8 mouse cellular contexts compared by ENCODE assay signal in the genomic region with DNA sequence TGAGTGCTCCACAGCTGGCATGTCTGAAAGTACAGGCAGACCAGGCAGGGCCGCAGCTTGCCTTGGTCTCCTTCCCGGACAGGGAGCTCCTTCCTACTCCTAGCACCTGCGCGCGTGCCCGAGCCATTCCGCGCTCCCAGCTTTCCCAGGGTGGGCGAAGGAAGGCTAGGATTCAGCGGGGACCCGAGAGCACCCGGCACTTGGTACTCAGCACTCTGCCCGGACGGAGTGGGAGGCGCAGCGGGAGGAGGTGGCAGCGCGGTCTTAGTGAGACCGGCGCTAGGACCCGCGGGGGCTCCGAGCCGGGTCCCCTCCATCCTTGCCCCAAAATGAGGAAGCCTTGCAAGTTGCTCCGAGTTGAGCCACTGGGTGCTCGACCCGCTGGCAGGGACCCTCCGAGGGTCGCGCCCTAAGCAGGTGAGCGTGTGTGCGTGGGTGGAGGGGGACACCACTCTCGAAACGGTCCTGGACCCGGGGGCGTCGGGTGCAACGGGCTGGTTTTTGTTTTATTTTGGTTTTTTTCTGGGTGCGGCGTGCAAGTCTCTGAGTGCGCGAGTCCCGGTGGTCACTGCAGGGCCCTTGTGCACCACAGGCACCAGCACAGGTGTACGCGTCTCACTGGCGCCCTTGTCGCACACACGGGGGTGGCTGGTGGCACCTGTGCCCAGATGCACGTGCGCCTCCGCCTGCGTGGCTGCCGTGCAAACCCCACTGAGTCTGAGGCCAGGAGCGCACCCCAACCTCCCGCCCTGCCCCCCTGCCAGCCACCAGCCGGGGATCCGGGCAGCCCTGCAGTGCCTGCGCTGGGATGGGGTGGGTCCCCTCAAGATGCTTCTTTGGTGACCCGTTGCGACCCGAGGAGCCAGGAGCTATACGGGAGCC. TPM values are rescaled to one million over a fixed set of nuclear protein-coding genes. Genes with fewer than 3 reads are reported as not detected.
DNase-seq lines count a peak whose midpoint lies in the region; ATAC-seq and TF ChIP-seq lines count a peak whose summit lies in the region.

No protein-coding gene starts in this region.

- peak overlapping the region; percentile 38 for H3K4me3 ChIP-seq in lung, embryonic 14.5 days (ENCODE audit: low read depth, low read length)
- H3K4me3 ChIP-seq in hindbrain, embryonic 13.5 days: peak overlapping the region; percentile 51
- peak overlapping the region; percentile 52 for H3K4me3 ChIP-seq in small intestine, adult 2 months (ENCODE audit: low read depth, low read length)

- 3% methylated on average over 62 of the region's 62 CpGs for WGBS in lung, embryonic 14.5 days
- 2% methylated on average over 62 of the region's 62 CpGs for WGBS in hindbrain, embryonic 13.5 days
- 1% methylated on average over 62 of the region's 62 CpGs for WGBS in small intestine, adult 2 months

- ATAC-seq in cerebellum, adult (ENCODE audit: insufficient number of reproducible peaks, low FRiP score, low TSS enrichment): no peak
- ATAC-seq in lung, embryonic 14.5 days (ENCODE audit: insufficient read depth): no peak
- no peak for ATAC-seq in hindbrain, embryonic 13.5 days (ENCODE audit: low FRiP score)
- ATAC-seq in megakaryocyte, adult 5-6 weeks (ENCODE audit: poor library complexity, severe bottlenecking): peak; percentile 53

- no peaks in the 10 kb centered on the region for H3K9me3 ChIP-seq in lung, embryonic 14.5 days (ENCODE audit: low read depth, low read length)
- no peaks in the 10 kb centered on the region for H3K9me3 ChIP-seq in hindbrain, embryonic 13.5 days

- no peak overlapping the region for H3K27ac ChIP-seq in lung, embryonic 14.5 days (ENCODE audit: low read depth)
- H3K27ac ChIP-seq in hindbrain, embryonic 13.5 days: no peak overlapping the region
- H3K27ac ChIP-seq in small intestine, adult 2 months (ENCODE audit: insufficient read depth, low read depth, low read length): no peak overlapping the region

- peaks cover 2% of the 10 kb centered on the region; the same call in 1 of the 2 replicates for H3K36me3 ChIP-seq in lung, embryonic 14.5 days (ENCODE audit: insufficient read depth)
- H3K36me3 ChIP-seq in hindbrain, embryonic 13.5 days: peaks cover 21% of the 10 kb centered on the region
- no peaks in the 10 kb centered on the region for H3K36me3 ChIP-seq in small intestine, adult 2 months (ENCODE audit: control insufficient read depth, insufficient read depth, low read length)

- peak; percentile 56 to 57 for DNase-seq in cerebellum, postnatal 10 days
- no peak for DNase-seq in lung, embryonic 14.5 days
- DNase-seq in lung, postnatal 25 days (ENCODE audit: low spot score): no peak
- DNase-seq in urinary bladder, postnatal 10 days (ENCODE audit: low spot score): no peak

- TF ChIP-seq POLR2A in small intestine, adult 2 months (IDR thresholded peaks at IDR 0.05; ENCODE audit: low read depth, low read length): 0 out of 2 replicates have a peak, but pooled peaks have one; percentile 24

- peak overlapping the region; percentile 69 for H3K4me2 ChIP-seq in lung, embryonic 14.5 days
- peak overlapping the region; percentile 80 for H3K4me2 ChIP-seq in hindbrain, embryonic 13.5 days

- peaks cover 69% of the 10 kb centered on the region for H3K27me3 ChIP-seq in lung, embryonic 14.5 days (ENCODE audit: insufficient read depth, low read length)
- peaks cover 79% of the 10 kb centered on the region for H3K27me3 ChIP-seq in hindbrain, embryonic 13.5 days
- peaks cover 18% of the 10 kb centered on the region for H3K27me3 ChIP-seq in small intestine, adult 2 months (ENCODE audit: control insufficient read depth, insufficient read depth, low read length)

- peaks cover 3% of the 10 kb centered on the region; the same call in 1 of the 2 replicates for H3K4me1 ChIP-seq in lung, embryonic 14.5 days (ENCODE audit: insufficient read depth)
- H3K4me1 ChIP-seq in hindbrain, embryonic 13.5 days (replicated peaks): peaks cover 36% of the 10 kb centered on the region
- H3K4me1 ChIP-seq in small intestine, adult 2 months (ENCODE audit: control insufficient read depth, insufficient read depth, insufficient read length, low read length): peaks cover 2% of the 10 kb centered on the region; the same call in 1 of the 2 replicates

- no peak for TF ChIP-seq CTCF in lung, embryonic 14.5 days (IDR thresholded peaks at IDR 0.05; ENCODE audit: low read depth)
- TF ChIP-seq CTCF in small intestine, adult 2 months (IDR thresholded peaks at IDR 0.05; ENCODE audit: extremely low read depth, insufficient read length, insufficient replicate concordance, low read depth, low read length): no peak

- H3K9ac ChIP-seq in lung, embryonic 14.5 days: peak overlapping the region; percentile 36
- peak overlapping the region; percentile 74 for H3K9ac ChIP-seq in hindbrain, embryonic 13.5 days

RNA-seq across cellular contexts. Expression of a gene that starts 4.7 kb away (rescaled TPM):
- polyA plus RNA-seq in lung, embryonic 14.5 days (2014; fragmentation: Nextera tagmentation; extraction: Ambion mirVana): 2.0 and 2.9 TPM in 2 replicates
- 16.4 and 16.9 TPM in 2 replicates for polyA plus RNA-seq in hindbrain, embryonic 13.5 days (2015; fragmentation: Nextera tagmentation; extraction: Ambion mirVana)
- 5.4 and 5.9 TPM in 2 replicates for total RNA-seq in megakaryocyte, adult 5-6 weeks (2015)
- total RNA-seq in megakaryocyte, adult 5-6 weeks (2017): 7.5 and 8.1 TPM in 2 replicates
- 6.8 and 13.0 TPM in 2 replicates for polyA plus RNA-seq in small intestine, adult 2 months (2012; rRNA removed)

RNA-seq across cellular contexts. Expression of a gene that starts 9.3 kb away (rescaled TPM):
- polyA plus RNA-seq in lung, embryonic 14.5 days (2014; fragmentation: Nextera tagmentation; extraction: Ambion mirVana): 222 and 223 TPM in 2 replicates
- 134 and 144 TPM in 2 replicates for polyA plus RNA-seq in hindbrain, embryonic 13.5 days (2015; fragmentation: Nextera tagmentation; extraction: Ambion mirVana)
- total RNA-seq in megakaryocyte, adult 5-6 weeks (2015): 52.1 and 67.0 TPM in 2 replicates
- 97.4 and 154 TPM in 2 replicates for total RNA-seq in megakaryocyte, adult 5-6 weeks (2017)
- polyA plus RNA-seq in small intestine, adult 2 months (2012; rRNA removed): 104 and 169 TPM in 2 replicates

RNA-seq across cellular contexts. Expression of a gene that starts 9.4 kb away (rescaled TPM):
- polyA plus RNA-seq in lung, embryonic 14.5 days (2014; fragmentation: Nextera tagmentation; extraction: Ambion mirVana): 50.4 and 50.8 TPM in 2 replicates
- polyA plus RNA-seq in hindbrain, embryonic 13.5 days (2015; fragmentation: Nextera tagmentation; extraction: Ambion mirVana): 29.7 and 30.6 TPM in 2 replicates
- 16.4 and 20.2 TPM in 2 replicates for total RNA-seq in megakaryocyte, adult 5-6 weeks (2015)
- 11.5 and 15.0 TPM in 2 replicates for total RNA-seq in megakaryocyte, adult 5-6 weeks (2017)
- polyA plus RNA-seq in small intestine, adult 2 months (2012; rRNA removed): 100 and 207 TPM in 2 replicates

RNA-seq across cellular contexts. Expression of a gene that starts 24.4 kb away (rescaled TPM):
- polyA plus RNA-seq in lung, embryonic 14.5 days (2014; fragmentation: Nextera tagmentation; extraction: Ambion mirVana): 3.4 and 3.6 TPM in 2 replicates
- 19.7 and 21.6 TPM in 2 replicates for polyA plus RNA-seq in hindbrain, embryonic 13.5 days (2015; fragmentation: Nextera tagmentation; extraction: Ambion mirVana)
- not detected in 2 replicates for total RNA-seq in megakaryocyte, adult 5-6 weeks (2015)
- 0.16 and 0.26 TPM in 2 replicates for total RNA-seq in megakaryocyte, adult 5-6 weeks (2017)
- polyA plus RNA-seq in small intestine, adult 2 months (2012; rRNA removed): 4.9 and 14.2 TPM in 2 replicates

RNA-seq across cellular contexts. Expression of a gene that starts 26.8 kb away (rescaled TPM):
- not detected in 2 replicates for polyA plus RNA-seq in lung, embryonic 14.5 days (2014; fragmentation: Nextera tagmentation; extraction: Ambion mirVana)
- 68.1 TPM in 2 replicates for polyA plus RNA-seq in hindbrain, embryonic 13.5 days (2015; fragmentation: Nextera tagmentation; extraction: Ambion mirVana)
- total RNA-seq in megakaryocyte, adult 5-6 weeks (2015): not detected in 2 replicates
- total RNA-seq in megakaryocyte, adult 5-6 weeks (2017): not detected in 2 replicates
- polyA plus RNA-seq in small intestine, adult 2 months (2012; rRNA removed): 0.53 and 0.60 TPM in 2 replicates

Comparison
In these comparisons a context has a peak if more than half of its experiments do, and no peak if none do; other contexts are left out.
1. DNase-seq: peak in cerebellum, postnatal 10 days (2 of 2); none in lung, embryonic 14.5 days (single experiment), lung, postnatal 25 days (single experiment) and urinary bladder, postnatal 10 days (single experiment).
2. Peak in every context shown above with its lines, with median percentiles within 50 percentile points of each other: H3K4me3 ChIP-seq.